Mouse (Mus musculus) MEL (cell line): ENCODE data around the gene Mymx. TPM values are rescaled to one million over a fixed set of nuclear protein-coding genes. Genes with fewer than 3 reads are reported as not detected.

ENCODE experiments used
- DNase-seq: peaks from one replicate; pipeline ENCODE4 v3.0.0; 2011; ENCODE audit warnings: low read depth, low spot score
- H3K27ac ChIP-seq: 2 replicates; pipeline ENCODE4 v1.5.1; 2012; ENCODE audit warnings: low read depth, mild to moderate bottlenecking, control low read depth, low read length, moderate library complexity; ENCODE audit not compliant: control insufficient read depth
- H3K27me3 ChIP-seq, 2 experiments: fragments of 150-350 bp in 1 of 2; sonication (generic) in 1 of 2; 2 replicates each; pipeline ENCODE4 v1.6.1; 2012; ENCODE audit warnings: low read length in 2 of 2, mild to moderate bottlenecking in 2 of 2, improper control_type of control experiment in 1 of 2, moderate library complexity in 1 of 2; ENCODE audit not compliant: insufficient read depth in 2 of 2, control insufficient read depth in 1 of 2
- H3K36me3 ChIP-seq, 2 experiments: 2 replicates each; pipeline ENCODE4 v1.6.1; 2012 to 2014; ENCODE audit warnings: low read length in 2 of 2, improper control_type of control experiment in 1 of 2, inconsistent platforms in 1 of 2, mild to moderate bottlenecking in 1 of 2; ENCODE audit not compliant: insufficient read depth in 2 of 2, control insufficient read depth in 1 of 2
- H3K4me1 ChIP-seq, 2 experiments: fragments of 150-350 bp in 1 of 2; sonication (generic) in 1 of 2; 2 replicates each; pipeline ENCODE4 v1.6.1; 2012; ENCODE audit warnings: low read length in 2 of 2, improper control_type of control experiment in 1 of 2, mild to moderate bottlenecking in 1 of 2; ENCODE audit not compliant: insufficient read depth in 2 of 2, control insufficient read depth in 1 of 2
- H3K4me3 ChIP-seq, 2 experiments: fragments of 150-350 bp in 1 of 2; sonication (generic) in 1 of 2; 2 replicates each; pipeline ENCODE4 v1.5.1; 2012; ENCODE audit warnings: low read depth in 2 of 2, low read length in 2 of 2, mild to moderate bottlenecking in 2 of 2, moderate library complexity in 2 of 2, control low read depth in 1 of 2, improper control_type of control experiment in 1 of 2; ENCODE audit not compliant: control insufficient read depth in 1 of 2, insufficient read depth in 1 of 2
- H3K79me2 ChIP-seq: 2 replicates; pipeline ENCODE4 v1.6.1; 2012; ENCODE audit warnings: mild to moderate bottlenecking, low read length, moderate library complexity; ENCODE audit not compliant: control insufficient read depth, poor library complexity, insufficient read depth
- H3K9ac ChIP-seq: 2 replicates; pipeline ENCODE4 v1.6.1; 2012; ENCODE audit warnings: low read depth, mild to moderate bottlenecking, control low read depth, low read length, moderate library complexity; ENCODE audit not compliant: control insufficient read depth, poor library complexity, severe bottlenecking
- H3K9me3 ChIP-seq: fragments of 150-350 bp; sonication (generic); replicated peaks from 2 replicates; pipeline ENCODE4 v1.6.1; 2012; ENCODE audit warnings: mild to moderate bottlenecking, low read length, improper control_type of control experiment, moderate library complexity; ENCODE audit not compliant: insufficient read depth
- BHLHE40 ChIP-seq: IDR thresholded peaks from 2 replicates; pipeline ENCODE4 v1.6.1; 2012; ENCODE audit warnings: low read depth, mild to moderate bottlenecking, inconsistent platforms, low read length, improper control_type of control experiment, borderline replicate concordance
- CHD2 ChIP-seq: IDR thresholded peaks from 2 replicates; pipeline ENCODE4 v1.6.1; 2011; ENCODE audit warnings: low read length, improper control_type of control experiment
- CTCF ChIP-seq, 3 experiments: IDR thresholded peaks in 2 of 3; conservative IDR thresholded peaks in 1 of 3; 2 replicates each; pipeline ENCODE4 v1.5.1; 2011 to 2012; ENCODE audit warnings: low read length in 3 of 3, low read depth in 2 of 3, mild to moderate bottlenecking in 2 of 3, improper control_type of control experiment in 1 of 3, inconsistent platforms in 1 of 3, mixed read lengths in 1 of 3, moderate library complexity in 1 of 3; ENCODE audit not compliant: control insufficient read depth in 1 of 3, insufficient read depth in 1 of 3, poor library complexity in 1 of 3, severe bottlenecking in 1 of 3
- ELF1 ChIP-seq: IDR thresholded peaks from 2 replicates; pipeline ENCODE4 v1.6.1; 2014; ENCODE audit warnings: low read depth, mild to moderate bottlenecking, inconsistent platforms, low read length, improper control_type of control experiment, moderate library complexity
- GABPA ChIP-seq: IDR thresholded peaks from 2 replicates; pipeline ENCODE4 v1.6.1; 2012; ENCODE audit warnings: low read depth, mild to moderate bottlenecking, inconsistent platforms, low read length, improper control_type of control experiment, moderate library complexity
- GATA1 ChIP-seq: IDR thresholded peaks from 2 replicates; pipeline ENCODE4 v1.6.1; 2011; ENCODE audit warnings: low read depth, low read length, improper control_type of control experiment
- HCFC1 ChIP-seq: IDR thresholded peaks from 2 replicates; pipeline ENCODE4 v1.6.1; 2012; ENCODE audit warnings: low read depth, mild to moderate bottlenecking, inconsistent platforms, low read length, improper control_type of control experiment, moderate library complexity
- MAZ ChIP-seq: IDR thresholded peaks from 2 replicates; pipeline ENCODE4 v1.6.1; 2012; ENCODE audit warnings: low read depth, mild to moderate bottlenecking, inconsistent platforms, low read length, improper control_type of control experiment
- MXI1 ChIP-seq: IDR thresholded peaks from 2 replicates; pipeline ENCODE4 v1.6.1; 2011; ENCODE audit warnings: mild to moderate bottlenecking, low read depth, low read length, improper control_type of control experiment
- NELFE ChIP-seq: IDR thresholded peaks from 2 replicates; pipeline ENCODE4 v1.6.1; 2011; ENCODE audit warnings: low read depth, low read length, improper control_type of control experiment
- RAD21 ChIP-seq: IDR thresholded peaks from 2 replicates; pipeline ENCODE4 v1.6.1; 2011; ENCODE audit warnings: mild to moderate bottlenecking, low read depth, low read length, improper control_type of control experiment
- RCOR1 ChIP-seq: IDR thresholded peaks from 2 replicates; pipeline ENCODE4 v1.6.1; 2012; ENCODE audit warnings: low read depth, mild to moderate bottlenecking, inconsistent platforms, low read length, improper control_type of control experiment
- SIN3A ChIP-seq: IDR thresholded peaks from 2 replicates; pipeline ENCODE4 v1.6.1; 2012; ENCODE audit warnings: low read length, improper control_type of control experiment, inconsistent platforms
- SMC3 ChIP-seq: IDR thresholded peaks from 2 replicates; pipeline ENCODE4 v1.6.1; 2011; ENCODE audit warnings: low read depth, low read length, improper control_type of control experiment
- TCF12 ChIP-seq: IDR thresholded peaks from 2 replicates; pipeline ENCODE4 v1.6.1; 2014; ENCODE audit warnings: low read depth, mild to moderate bottlenecking, inconsistent platforms, low read length, improper control_type of control experiment, moderate library complexity
- UBTF ChIP-seq: IDR thresholded peaks from 2 replicates; pipeline ENCODE4 v1.6.1; 2012; ENCODE audit warnings: low read depth, mild to moderate bottlenecking, inconsistent platforms, low read length, improper control_type of control experiment, moderate library complexity, borderline replicate concordance; ENCODE audit not compliant: insufficient read depth
- USF1 ChIP-seq: IDR thresholded peaks from 2 replicates; pipeline ENCODE4 v1.6.1; 2014; ENCODE audit warnings: low read depth, mild to moderate bottlenecking, inconsistent platforms, low read length, improper control_type of control experiment, moderate library complexity
- USF2 ChIP-seq, 2 experiments: IDR thresholded peaks; 2 replicates each; pipeline ENCODE4 v1.6.1; 2011 to 2012; ENCODE audit warnings: improper control_type of control experiment in 2 of 2, low read length in 2 of 2, borderline replicate concordance in 1 of 2, inconsistent platforms in 1 of 2, low read depth in 1 of 2, mild to moderate bottlenecking in 1 of 2; ENCODE audit not compliant: insufficient read depth in 1 of 2
- ZC3H11A ChIP-seq: IDR thresholded peaks from 2 replicates; pipeline ENCODE4 v1.6.1; 2012; ENCODE audit warnings: low read depth, mild to moderate bottlenecking, inconsistent platforms, low read length, improper control_type of control experiment
- ZKSCAN1 ChIP-seq: IDR thresholded peaks from 2 replicates; pipeline ENCODE4 v1.6.1; 2012; ENCODE audit warnings: low read depth, mild to moderate bottlenecking, inconsistent platforms, low read length, improper control_type of control experiment, moderate library complexity
- ZMIZ1 ChIP-seq: IDR thresholded peaks from 2 replicates; pipeline ENCODE4 v1.6.1; 2012; ENCODE audit warnings: low read depth, mild to moderate bottlenecking, inconsistent platforms, low read length, improper control_type of control experiment, moderate library complexity
- polyA plus RNA-seq, 2 experiments: library from polyadenylated mRNA; stranded (reverse) in 1 of 2; unstranded in 1 of 2; fragments of >175 nt in 1 of 2; fragments of >200 nt in 1 of 2; gene quantifications; 2 replicates each; pipeline versions ENCODE4 v1.2.1 to v1.2.4; 2012; ENCODE audit warnings: low replicate concordance in 2 of 2, low read depth in 1 of 2; ENCODE audit not compliant: insufficient read length in 2 of 2, insufficient read depth in 1 of 2, missing spikeins in 1 of 2
- total RNA-seq: library from RNA; depleted of rRNA; stranded (reverse); fragments of 300-350 nt; gene quantifications from 2 replicates; pipeline ENCODE4 v1.2.3, GENCODE M21; 2012

Gene Mymx
- total and polyA plus RNA-seq, 3 experiments = not detected

GRCm38 (mm10) chr17:45642701-45643100 is 40.8 kb upstream of the Mymx start:
- Histone ChIP-seq H3K36me3 (no peaks in the 10 kb centered on the region), H3K27ac (no peak overlapping the region), H3K9me3 (no peaks in the 10 kb centered on the region), H3K9ac (no peak overlapping the region), H3K27me3 (peaks cover 9 to 12% of the 10 kb centered on the region in 2 experiments), H3K4me3 (no peak overlapping the region), H3K79me2 (no peaks in the 10 kb centered on the region), H3K4me1 (no peaks in the 10 kb centered on the region)
- no peak for TF ChIP-seq USF1
- TF ChIP-seq ZC3H11A = peak; percentile 84
- TF ChIP-seq CTCF (IDR thresholded peaks at IDR 0.05 in 2 of 3, conservative IDR thresholded peaks at IDR 0.05 in 1 of 3; ENCODE audit: control insufficient read depth in 1 of 3, insufficient read depth in 1 of 3, low read depth in 2 of 3, low read length in 3 of 3, poor library complexity in 1 of 3, severe bottlenecking in 1 of 3) = peak; percentile 71 to 91 (median 82)
- TF ChIP-seq RAD21 = peak; percentile 83
- no peak for TF ChIP-seq UBTF
- TF ChIP-seq SMC3 = peak; percentile 90
- no peak for TF ChIP-seq RCOR1
- peak; percentile 80 for DNase-seq

DNA sequence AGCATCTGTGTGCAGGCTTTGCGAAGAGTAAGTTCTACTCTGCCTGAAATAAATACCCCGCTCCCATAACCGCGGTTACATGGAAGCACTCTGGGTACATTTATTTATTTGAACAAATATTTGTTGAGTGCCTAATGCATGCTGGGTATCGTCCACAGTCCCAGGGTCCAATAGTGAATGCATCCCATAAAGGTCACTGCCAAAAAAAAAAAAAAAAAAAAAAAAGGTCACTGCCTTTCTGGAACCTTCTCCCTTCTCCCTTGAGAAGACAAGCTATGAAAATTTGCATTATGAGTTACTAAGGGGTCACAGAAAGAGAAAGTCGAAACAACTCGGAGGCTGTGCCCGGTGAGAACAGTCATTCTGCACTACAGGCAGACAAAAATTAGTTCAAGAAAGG is 40.1 kb upstream of the Mymx start:
- H3K9me3 ChIP-seq = no peaks in the 10 kb centered on the region
- no peak for TF ChIP-seq UBTF
- no peak for TF ChIP-seq ELF1
- TF ChIP-seq GATA1 = no peak
- no peak for TF ChIP-seq TCF12
- TF ChIP-seq SIN3A = no peak
- no peak for TF ChIP-seq CHD2
- no peak for TF ChIP-seq ZKSCAN1
- no peak for TF ChIP-seq CTCF (IDR thresholded peaks at IDR 0.05 in 2 of 3, conservative IDR thresholded peaks at IDR 0.05 in 1 of 3; ENCODE audit: control insufficient read depth in 1 of 3, insufficient read depth in 1 of 3, low read depth in 2 of 3, low read length in 3 of 3, poor library complexity in 1 of 3, severe bottlenecking in 1 of 3)
- no peak for TF ChIP-seq BHLHE40
- no peak for TF ChIP-seq USF2 (IDR thresholded peaks at IDR 0.05; ENCODE audit: borderline replicate concordance in 1 of 2, insufficient read depth in 1 of 2, low read depth in 1 of 2, low read length in 2 of 2)
- TF ChIP-seq ZMIZ1 = no peak
- no peak for TF ChIP-seq MAZ
- TF ChIP-seq MXI1 = no peak
- TF ChIP-seq NELFE = no peak
- no peak for TF ChIP-seq HCFC1
- no peak for TF ChIP-seq GABPA
- TF ChIP-seq, all 39 proteins: peak for 0
- Histone ChIP-seq H3K36me3 (no peaks in the 10 kb centered on the region), H3K4me3 (no peak overlapping the region), H3K79me2 (no peaks in the 10 kb centered on the region), H3K27ac (no peak overlapping the region), H3K27me3 (peaks cover 9 to 12% of the 10 kb centered on the region in 2 experiments), H3K4me1 (no peaks in the 10 kb centered on the region), H3K9ac (no peak overlapping the region)
- DNase-seq = no peak
